Mouse (Mus musculus) small intestine, adult 2 months (tissue): ENCODE data around the gene Lrtm2.

Source experiments
- CTCF ChIP-seq: fragments of 200-500 bp; IDR thresholded peaks from 2 replicates; pipeline ENCODE4 v1.5.1; 2012; ENCODE audit warnings: low read depth, mild to moderate bottlenecking, control low read depth, inconsistent platforms, low read length, moderate library complexity, mixed read lengths; ENCODE audit not compliant: insufficient replicate concordance, insufficient read length; ENCODE audit errors: extremely low read depth
- POLR2A ChIP-seq: fragments of 200-500 bp; IDR thresholded peaks from 2 replicates; pipeline ENCODE4 v1.6.1; 2012; ENCODE audit warnings: low read depth, mild to moderate bottlenecking, control low read depth, inconsistent platforms, low read length, moderate library complexity

- no peak for TF ChIP-seq POLR2A
- TF ChIP-seq CTCF: no peak
These were observed 5.8 kb downstream of the Lrtm2 start for GRCm38 (mm10) chr6:119324776-119325175.
